Mouse (Mus musculus): ENCODE measurements around the gene Sgta. TPM values are rescaled to one million over a fixed set of nuclear protein-coding genes. Genes with fewer than 3 reads are reported as not detected.

Sgta gene
- polyA plus RNA-seq, 1 experiment from 2014 or later: 200 TPM

GRCm38 (mm10) chr10:81026857-81027256 lies 33.1 kb downstream of the Sgta start:
- no peaks in the 10 kb centered on the region for H3K4me1 ChIP-seq (replicated peaks; ENCODE audit: control insufficient read depth, insufficient read depth, low read length)
- peaks cover 13% of the 10 kb centered on the region for H3K27me3 ChIP-seq (ENCODE audit: control insufficient read depth, insufficient read depth, low read length)
- no peak overlapping the region for H3K4me3 ChIP-seq (ENCODE audit: low read depth, low read length)
- DNase-seq (ENCODE audit: low spot score): no peak
- H3K36me3 ChIP-seq (ENCODE audit: control insufficient read depth, insufficient read depth, low read length): peaks cover 5% of the 10 kb centered on the region; the same call in 1 of the 2 replicates
- 92% methylated on average over 5 of the region's 5 CpGs for WGBS
- ATAC-seq (ENCODE audit: low FRiP score): no peak
- no peak overlapping the region for H3K4me2 ChIP-seq (replicated peaks; ENCODE audit: low read depth, low read length)
- no peak overlapping the region for H3K27ac ChIP-seq (ENCODE audit: low read depth, low read length)
- no peaks in the 10 kb centered on the region for H3K9me3 ChIP-seq (ENCODE audit: control insufficient read depth, low read length)
- H3K9ac ChIP-seq (ENCODE audit: low read depth, low read length): no peak overlapping the region

GRCm38 (mm10) chr10:81025639-81026275 lies 34.2 kb downstream of the Sgta start, which contains the start of gene Diras1:
Gene Diras1, minus strand, starts transcription at chr10:81025662.
- 50% methylated on average over 12 of the region's 12 CpGs for WGBS
- DNase-seq (ENCODE audit: low spot score): no peak
- Histone ChIP-seq H3K4me1 (replicated peaks; ENCODE audit: control insufficient read depth, insufficient read depth, low read length) (no peaks in the 10 kb centered on the region), H3K4me3 (ENCODE audit: low read depth, low read length) (peak within 1 kb of the TSS; percentile 42), H3K27me3 (ENCODE audit: control insufficient read depth, insufficient read depth, low read length) (peaks cover 13% of the 10 kb centered on the region), H3K9ac (ENCODE audit: low read depth, low read length) (peak within 1 kb of the TSS; percentile 66), H3K4me2 (replicated peaks; ENCODE audit: low read depth, low read length) (peak within 1 kb of the TSS; percentile 71), H3K9me3 (ENCODE audit: control insufficient read depth, low read length) (no peaks in the 10 kb centered on the region), H3K27ac (ENCODE audit: low read depth, low read length) (no peak within 1 kb of the TSS), H3K36me3 (ENCODE audit: control insufficient read depth, insufficient read depth, low read length) (peaks cover 3% of the 10 kb centered on the region; the same call in 1 of the 2 replicates)
- ATAC-seq (ENCODE audit: low FRiP score): peak; percentile 33

GRCm38 (mm10) chr10:81025047-81025621 lies 34.8 kb downstream of the Sgta start:
- no peaks in the 10 kb centered on the region for H3K36me3 ChIP-seq (ENCODE audit: control insufficient read depth, insufficient read depth, low read length)
- H3K4me2 ChIP-seq (replicated peaks; ENCODE audit: low read depth, low read length): peak overlapping the region; percentile 71
- WGBS: 2% methylated on average over 24 of the region's 43 CpGs
- H3K4me1 ChIP-seq (replicated peaks; ENCODE audit: control insufficient read depth, insufficient read depth, low read length): no peaks in the 10 kb centered on the region
- no peaks in the 10 kb centered on the region for H3K9me3 ChIP-seq (ENCODE audit: control insufficient read depth, low read length)
- H3K9ac ChIP-seq (ENCODE audit: low read depth, low read length): peak overlapping the region; percentile 66
- DNase-seq (ENCODE audit: low spot score) (no peak), ATAC-seq (ENCODE audit: low FRiP score) (peak; percentile 55)
- peaks cover 13% of the 10 kb centered on the region for H3K27me3 ChIP-seq (ENCODE audit: control insufficient read depth, insufficient read depth, low read length)
- no peak overlapping the region for H3K27ac ChIP-seq (ENCODE audit: low read depth, low read length)
- peak overlapping the region; percentile 42 for H3K4me3 ChIP-seq (ENCODE audit: low read depth, low read length)

- no peak for DNase-seq (ENCODE audit: low spot score)
- no peaks in the 10 kb centered on the region for H3K36me3 ChIP-seq (ENCODE audit: control insufficient read depth, insufficient read depth, low read length)
- peak overlapping the region; percentile 42; the same call in 1 of the 2 replicates for H3K4me3 ChIP-seq (ENCODE audit: low read depth, low read length)
- peak overlapping the region; percentile 66 for H3K9ac ChIP-seq (ENCODE audit: low read depth, low read length)
- H3K4me1 ChIP-seq (replicated peaks; ENCODE audit: control insufficient read depth, insufficient read depth, low read length): no peaks in the 10 kb centered on the region
- peak overlapping the region; percentile 71 for H3K4me2 ChIP-seq (replicated peaks; ENCODE audit: low read depth, low read length)
- peaks cover 13% of the 10 kb centered on the region for H3K27me3 ChIP-seq (ENCODE audit: control insufficient read depth, insufficient read depth, low read length)
- ATAC-seq (ENCODE audit: low FRiP score): no peak
- WGBS: 65% methylated on average over 4 of the region's 5 CpGs
- no peak overlapping the region for H3K27ac ChIP-seq (ENCODE audit: low read depth, low read length)
- no peaks in the 10 kb centered on the region for H3K9me3 ChIP-seq (ENCODE audit: control insufficient read depth, low read length)
Observed at GRCm38 (mm10) chr10:81024346-81024937, 35.5 kb downstream of the Sgta start.

GRCm38 (mm10) chr10:81022744-81023143 lies 37.2 kb downstream of the Sgta start:
- Histone ChIP-seq H3K27ac (ENCODE audit: low read depth, low read length) (no peak overlapping the region), H3K36me3 (ENCODE audit: control insufficient read depth, insufficient read depth, low read length) (no peaks in the 10 kb centered on the region), H3K27me3 (ENCODE audit: control insufficient read depth, insufficient read depth, low read length) (peaks cover 13% of the 10 kb centered on the region), H3K9ac (ENCODE audit: low read depth, low read length) (no peak overlapping the region), H3K4me3 (ENCODE audit: low read depth, low read length) (no peak overlapping the region), H3K4me2 (replicated peaks; ENCODE audit: low read depth, low read length) (no peak overlapping the region), H3K9me3 (ENCODE audit: control insufficient read depth, low read length) (no peaks in the 10 kb centered on the region), H3K4me1 (replicated peaks; ENCODE audit: control insufficient read depth, insufficient read depth, low read length) (no peaks in the 10 kb centered on the region)
- ATAC-seq (ENCODE audit: low FRiP score): no peak
- 65% methylated on average over 8 of the region's 8 CpGs for WGBS
- DNase-seq (ENCODE audit: low spot score): no peak

- no peaks in the 10 kb centered on the region for H3K9me3 ChIP-seq (ENCODE audit: control insufficient read depth, low read length)
- no peak for DNase-seq (ENCODE audit: low spot score)
- no peak overlapping the region for H3K9ac ChIP-seq (ENCODE audit: low read depth, low read length)
- no peaks in the 10 kb centered on the region for H3K36me3 ChIP-seq (ENCODE audit: control insufficient read depth, insufficient read depth, low read length)
- H3K27me3 ChIP-seq (ENCODE audit: control insufficient read depth, insufficient read depth, low read length): peaks cover 13% of the 10 kb centered on the region
- no peak overlapping the region for H3K4me3 ChIP-seq (ENCODE audit: low read depth, low read length)
- no peak overlapping the region; the same call in 1 of the 2 replicates for H3K4me2 ChIP-seq (replicated peaks; ENCODE audit: low read depth, low read length)
- no peak overlapping the region for H3K27ac ChIP-seq (ENCODE audit: low read depth, low read length)
- H3K4me1 ChIP-seq (replicated peaks; ENCODE audit: control insufficient read depth, insufficient read depth, low read length): no peaks in the 10 kb centered on the region
- no peak for ATAC-seq (ENCODE audit: low FRiP score)
- WGBS: 11% methylated on average over 26 of the region's 26 CpGs
Observed at GRCm38 (mm10) chr10:81021547-81022110, 38.4 kb downstream of the Sgta start.

- H3K27me3 ChIP-seq (ENCODE audit: control insufficient read depth, insufficient read depth, low read length): peaks cover 9% of the 10 kb centered on the region
- no peaks in the 10 kb centered on the region for H3K36me3 ChIP-seq (ENCODE audit: control insufficient read depth, insufficient read depth, low read length)
- H3K4me2 ChIP-seq (replicated peaks; ENCODE audit: low read depth, low read length): no peak overlapping the region
- H3K4me3 ChIP-seq (ENCODE audit: low read depth, low read length): no peak overlapping the region
- DNase-seq (ENCODE audit: low spot score): no peak
- no peak for ATAC-seq (ENCODE audit: low FRiP score)
- H3K9me3 ChIP-seq (ENCODE audit: control insufficient read depth, low read length): no peaks in the 10 kb centered on the region
- 72% methylated on average over 2 of the region's 2 CpGs for WGBS
- H3K4me1 ChIP-seq (replicated peaks; ENCODE audit: control insufficient read depth, insufficient read depth, low read length): no peaks in the 10 kb centered on the region
- no peak overlapping the region for H3K9ac ChIP-seq (ENCODE audit: low read depth, low read length)
- H3K27ac ChIP-seq (ENCODE audit: low read depth, low read length): no peak overlapping the region
Observed at GRCm38 (mm10) chr10:81020207-81020606, 39.8 kb downstream of the Sgta start.

- no peak overlapping the region for H3K4me3 ChIP-seq (ENCODE audit: low read depth, low read length)
- H3K9ac ChIP-seq (ENCODE audit: low read depth, low read length): no peak overlapping the region
- H3K27me3 ChIP-seq (ENCODE audit: control insufficient read depth, insufficient read depth, low read length): peaks cover 9% of the 10 kb centered on the region
- no peak overlapping the region for H3K4me2 ChIP-seq (replicated peaks; ENCODE audit: low read depth, low read length)
- H3K9me3 ChIP-seq (ENCODE audit: control insufficient read depth, low read length): no peaks in the 10 kb centered on the region
- DNase-seq (ENCODE audit: low spot score) (no peak), ATAC-seq (ENCODE audit: low FRiP score) (no peak)
- no peak overlapping the region for H3K27ac ChIP-seq (ENCODE audit: low read depth, low read length)
- H3K36me3 ChIP-seq (ENCODE audit: control insufficient read depth, insufficient read depth, low read length): no peaks in the 10 kb centered on the region
- 90% methylated on average over 5 of the region's 6 CpGs for WGBS
- H3K4me1 ChIP-seq (replicated peaks; ENCODE audit: control insufficient read depth, insufficient read depth, low read length): no peaks in the 10 kb centered on the region
Observed at GRCm38 (mm10) chr10:81019687-81020086, 40.3 kb downstream of the Sgta start.

All from hindbrain, embryonic 11.5 days (tissue).